Mouse (Mus musculus) MEL (cell line): Measurements from ENCODE around the gene Tmem219. TPM values are rescaled to one million over a fixed set of nuclear protein-coding genes. Genes with fewer than 3 reads are reported as not detected.

Source experiments
- DNase-seq: peaks from one replicate; pipeline ENCODE4 v3.0.0; 2011; ENCODE audit warnings: low read depth, low spot score
- H3K27ac ChIP-seq: 2 replicates; pipeline ENCODE4 v1.5.1; 2012; ENCODE audit warnings: low read depth, mild to moderate bottlenecking, control low read depth, low read length, moderate library complexity; ENCODE audit not compliant: control insufficient read depth
- H3K27me3 ChIP-seq, 2 experiments: fragments of 150-350 bp in 1 of 2; sonication (generic) in 1 of 2; 2 replicates each; pipeline ENCODE4 v1.6.1; 2012; ENCODE audit warnings: low read length in 2 of 2, mild to moderate bottlenecking in 2 of 2, improper control_type of control experiment in 1 of 2, moderate library complexity in 1 of 2; ENCODE audit not compliant: insufficient read depth in 2 of 2, control insufficient read depth in 1 of 2
- H3K36me3 ChIP-seq, 2 experiments: 2 replicates each; pipeline ENCODE4 v1.6.1; 2012 to 2014; ENCODE audit warnings: low read length in 2 of 2, improper control_type of control experiment in 1 of 2, inconsistent platforms in 1 of 2, mild to moderate bottlenecking in 1 of 2; ENCODE audit not compliant: insufficient read depth in 2 of 2, control insufficient read depth in 1 of 2
- H3K4me1 ChIP-seq, 2 experiments: fragments of 150-350 bp in 1 of 2; sonication (generic) in 1 of 2; 2 replicates each; pipeline ENCODE4 v1.6.1; 2012; ENCODE audit warnings: low read length in 2 of 2, improper control_type of control experiment in 1 of 2, mild to moderate bottlenecking in 1 of 2; ENCODE audit not compliant: insufficient read depth in 2 of 2, control insufficient read depth in 1 of 2
- H3K4me3 ChIP-seq, 2 experiments: fragments of 150-350 bp in 1 of 2; sonication (generic) in 1 of 2; 2 replicates each; pipeline ENCODE4 v1.5.1; 2012; ENCODE audit warnings: low read depth in 2 of 2, low read length in 2 of 2, mild to moderate bottlenecking in 2 of 2, moderate library complexity in 2 of 2, control low read depth in 1 of 2, improper control_type of control experiment in 1 of 2; ENCODE audit not compliant: control insufficient read depth in 1 of 2, insufficient read depth in 1 of 2
- H3K79me2 ChIP-seq: 2 replicates; pipeline ENCODE4 v1.6.1; 2012; ENCODE audit warnings: mild to moderate bottlenecking, low read length, moderate library complexity; ENCODE audit not compliant: control insufficient read depth, poor library complexity, insufficient read depth
- H3K9ac ChIP-seq: 2 replicates; pipeline ENCODE4 v1.6.1; 2012; ENCODE audit warnings: low read depth, mild to moderate bottlenecking, control low read depth, low read length, moderate library complexity; ENCODE audit not compliant: control insufficient read depth, poor library complexity, severe bottlenecking
- H3K9me3 ChIP-seq: fragments of 150-350 bp; sonication (generic); replicated peaks from 2 replicates; pipeline ENCODE4 v1.6.1; 2012; ENCODE audit warnings: mild to moderate bottlenecking, low read length, improper control_type of control experiment, moderate library complexity; ENCODE audit not compliant: insufficient read depth
- CHD1 ChIP-seq: IDR thresholded peaks from 2 replicates; pipeline ENCODE4 v1.6.1; 2012; ENCODE audit warnings: low read depth, mild to moderate bottlenecking, inconsistent platforms, low read length, improper control_type of control experiment
- ELF1 ChIP-seq: IDR thresholded peaks from 2 replicates; pipeline ENCODE4 v1.6.1; 2014; ENCODE audit warnings: low read depth, mild to moderate bottlenecking, inconsistent platforms, low read length, improper control_type of control experiment, moderate library complexity
- EP300 ChIP-seq, 2 experiments: IDR thresholded peaks; 2 replicates each; pipeline ENCODE4 v1.6.1; 2011; ENCODE audit warnings: improper control_type of control experiment in 2 of 2, low read length in 2 of 2, low read depth in 1 of 2, mild to moderate bottlenecking in 1 of 2
- GABPA ChIP-seq: IDR thresholded peaks from 2 replicates; pipeline ENCODE4 v1.6.1; 2012; ENCODE audit warnings: low read depth, mild to moderate bottlenecking, inconsistent platforms, low read length, improper control_type of control experiment, moderate library complexity
- GATA1 ChIP-seq: IDR thresholded peaks from 2 replicates; pipeline ENCODE4 v1.6.1; 2011; ENCODE audit warnings: low read depth, low read length, improper control_type of control experiment
- HCFC1 ChIP-seq: IDR thresholded peaks from 2 replicates; pipeline ENCODE4 v1.6.1; 2012; ENCODE audit warnings: low read depth, mild to moderate bottlenecking, inconsistent platforms, low read length, improper control_type of control experiment, moderate library complexity
- MAFK ChIP-seq: IDR thresholded peaks from 2 replicates; pipeline ENCODE4 v1.6.1; 2011; ENCODE audit warnings: low read depth, mild to moderate bottlenecking, low read length, improper control_type of control experiment, borderline replicate concordance
- MAZ ChIP-seq: IDR thresholded peaks from 2 replicates; pipeline ENCODE4 v1.6.1; 2012; ENCODE audit warnings: low read depth, mild to moderate bottlenecking, inconsistent platforms, low read length, improper control_type of control experiment
- MXI1 ChIP-seq: IDR thresholded peaks from 2 replicates; pipeline ENCODE4 v1.6.1; 2011; ENCODE audit warnings: mild to moderate bottlenecking, low read depth, low read length, improper control_type of control experiment
- NELFE ChIP-seq: IDR thresholded peaks from 2 replicates; pipeline ENCODE4 v1.6.1; 2011; ENCODE audit warnings: low read depth, low read length, improper control_type of control experiment
- NRF1 ChIP-seq: IDR thresholded peaks from 2 replicates; pipeline ENCODE4 v1.6.1; 2014; ENCODE audit warnings: low read depth, mild to moderate bottlenecking, inconsistent platforms, low read length, improper control_type of control experiment, moderate library complexity; ENCODE audit not compliant: poor library complexity, insufficient read depth, severe bottlenecking
- POLR2A ChIP-seq, 2 experiments: IDR thresholded peaks; 2 replicates each; pipeline ENCODE4 v1.6.1; 2011 to 2012; ENCODE audit warnings: low read length in 2 of 2, mild to moderate bottlenecking in 2 of 2, control low read depth in 1 of 2, improper control_type of control experiment in 1 of 2, low read depth in 1 of 2, moderate library complexity in 1 of 2; ENCODE audit not compliant: control insufficient read depth in 1 of 2, insufficient read depth in 1 of 2, poor library complexity in 1 of 2
- POLR2AphosphoS2 ChIP-seq: IDR thresholded peaks from 2 replicates; pipeline ENCODE4 v1.6.1; 2011; ENCODE audit warnings: low read length, improper control_type of control experiment
- SIN3A ChIP-seq: IDR thresholded peaks from 2 replicates; pipeline ENCODE4 v1.6.1; 2012; ENCODE audit warnings: low read length, improper control_type of control experiment, inconsistent platforms
- TBP ChIP-seq: IDR thresholded peaks from 2 replicates; pipeline ENCODE4 v1.8.0; 2011; ENCODE audit warnings: low read depth, low read length, improper control_type of control experiment
- TCF12 ChIP-seq: IDR thresholded peaks from 2 replicates; pipeline ENCODE4 v1.6.1; 2014; ENCODE audit warnings: low read depth, mild to moderate bottlenecking, inconsistent platforms, low read length, improper control_type of control experiment, moderate library complexity
- UBTF ChIP-seq: IDR thresholded peaks from 2 replicates; pipeline ENCODE4 v1.6.1; 2012; ENCODE audit warnings: low read depth, mild to moderate bottlenecking, inconsistent platforms, low read length, improper control_type of control experiment, moderate library complexity, borderline replicate concordance; ENCODE audit not compliant: insufficient read depth
- ZC3H11A ChIP-seq: IDR thresholded peaks from 2 replicates; pipeline ENCODE4 v1.6.1; 2012; ENCODE audit warnings: low read depth, mild to moderate bottlenecking, inconsistent platforms, low read length, improper control_type of control experiment
- ZMIZ1 ChIP-seq: IDR thresholded peaks from 2 replicates; pipeline ENCODE4 v1.6.1; 2012; ENCODE audit warnings: low read depth, mild to moderate bottlenecking, inconsistent platforms, low read length, improper control_type of control experiment, moderate library complexity
- ZNF384 ChIP-seq: IDR thresholded peaks from 2 replicates; pipeline ENCODE4 v1.6.1; 2012; ENCODE audit warnings: low read depth, mild to moderate bottlenecking, inconsistent platforms, low read length, improper control_type of control experiment
- polyA plus RNA-seq, 2 experiments: library from polyadenylated mRNA; stranded (reverse) in 1 of 2; unstranded in 1 of 2; fragments of >175 nt in 1 of 2; fragments of >200 nt in 1 of 2; gene quantifications; 2 replicates each; pipeline versions ENCODE4 v1.2.1 to v1.2.4; 2012; ENCODE audit warnings: low replicate concordance in 2 of 2, low read depth in 1 of 2; ENCODE audit not compliant: insufficient read length in 2 of 2, insufficient read depth in 1 of 2, missing spikeins in 1 of 2
- total RNA-seq: library from RNA; depleted of rRNA; stranded (reverse); fragments of 300-350 nt; gene quantifications from 2 replicates; pipeline ENCODE4 v1.2.3, GENCODE M21; 2012

Tmem219 gene
- total and polyA plus RNA-seq, 3 experiments: 18.0 to 34.5 TPM; not detected in 1

GRCm38 (mm10) chr7:126928384-126929037, 5.8 kb upstream of the Tmem219 start, which contains the start of gene Kctd13:
Gene Kctd13, plus strand, starts transcription at chr7:126928879.
- DNase-seq: peak; percentile 94
- TF ChIP-seq NRF1 (peak; percentile 100), SIN3A (peak; percentile 82; the same call in 1 of the 2 replicates), POLR2A (IDR thresholded peaks at IDR 0.05; ENCODE audit: control insufficient read depth in 1 of 2, insufficient read depth in 1 of 2, low read depth in 1 of 2, low read length in 2 of 2, poor library complexity in 1 of 2) (peak; percentile 74 to 82; a peak in 3 of 4 replicates), POLR2AphosphoS2 (peak; percentile 72; the same call in 1 of the 2 replicates), NELFE (peak; percentile 90), UBTF (0 out of 2 replicates have a peak, but pooled peaks have one; percentile 55), ZMIZ1 (peak; percentile 81), ZNF384 (0 out of 2 replicates have a peak, but pooled peaks have one; percentile 38), TBP (peak; percentile 68), TCF12 (peak; percentile 53), CHD1 (0 out of 2 replicates have a peak, but pooled peaks have one; percentile 84), GATA1 (no peak), EP300 (IDR thresholded peaks at IDR 0.05; ENCODE audit: low read depth in 1 of 2, low read length in 2 of 2) (peak in 1 of 2 experiments; percentile 24; a peak in 1 of 4 replicates), ZC3H11A (no peak), MAZ (no peak; the same call in 1 of the 2 replicates), MAFK (no peak), HCFC1 (peak; percentile 71), MXI1 (peak; percentile 22; the same call in 1 of the 2 replicates), GABPA (no peak), ELF1 (peak; percentile 98)
- Histone ChIP-seq H3K27ac (peak within 1 kb of the TSS; percentile 85), H3K9me3 (no peaks in the 10 kb centered on the region), H3K36me3 (peaks cover 0 to 23% of the 10 kb centered on the region in 2 experiments; a peak in 2 of 4 replicates), H3K79me2 (peaks cover 14% of the 10 kb centered on the region), H3K27me3 (no peaks in the 10 kb centered on the region), H3K4me1 (peaks cover 20 to 31% of the 10 kb centered on the region in 2 experiments), H3K9ac (peak within 1 kb of the TSS; percentile 99), H3K4me3 (peak within 1 kb of the TSS; percentile 85 to 99)
